Mouse (Mus musculus) liver, embryonic 14.5 days (tissue): ENCODE measurements at regions not wholly inside any gene's neighbourhood (a gene's known extent, or its start where the extent isn't known, plus 50 kb on each side); places are given as distances from the start of the nearest gene placed in this dataset.

Source experiments
- ATAC-seq: fragments of 200-750 bp; cut with Nextera tagmentation; 2 replicates; pipeline ENCODE4 v1.8.0; 2017; ENCODE audit warnings: moderate number of reproducible peaks, mild to moderate bottlenecking, moderate library complexity; ENCODE audit not compliant: insufficient read depth
- DNase-seq, 3 experiments: peaks; one replicate each; pipeline ENCODE4 v3.0.0-alpha.2; 2012 to 2013; ENCODE audit warnings: low read depth in 3 of 3, low spot score in 3 of 3
- H3K27ac ChIP-seq: fragments of 300-500 bp; sonication (generic); 2 replicates; pipeline ENCODE4 v1.5.1; 2014; ENCODE audit warnings: moderate library complexity, mild to moderate bottlenecking, control low read depth, inconsistent platforms
- H3K27me3 ChIP-seq: fragments of 300-500 bp; sonication (generic); 2 replicates; pipeline ENCODE4 v1.6.1; 2014; ENCODE audit warnings: mild to moderate bottlenecking, low read length, moderate library complexity; ENCODE audit not compliant: control insufficient read depth, insufficient read depth
- H3K36me3 ChIP-seq: fragments of 300-500 bp; sonication (generic); replicated peaks from 2 replicates; pipeline ENCODE4 v1.6.1; 2014; ENCODE audit warnings: low read depth; ENCODE audit not compliant: control insufficient read depth, insufficient read depth
- H3K4me1 ChIP-seq, 2 experiments: fragments of 200-500 bp in 1 of 2; fragments of 300-500 bp in 1 of 2; sonication (generic) in 1 of 2; replicated peaks; 2 replicates each; pipeline ENCODE4 v1.6.1; 2012 to 2014; ENCODE audit warnings: antibody characterized with exemption in 1 of 2, inconsistent platforms in 1 of 2, low read length in 1 of 2; ENCODE audit not compliant: control insufficient read depth in 2 of 2, insufficient read depth in 2 of 2
- H3K4me2 ChIP-seq: fragments of 300-500 bp; sonication (generic); 2 replicates; pipeline ENCODE4 v1.6.1; 2014; ENCODE audit warnings: low read depth, mild to moderate bottlenecking, control low read depth, moderate library complexity
- H3K4me3 ChIP-seq, 2 experiments: fragments of 200-500 bp in 1 of 2; fragments of 300-500 bp in 1 of 2; sonication (generic) in 1 of 2; 2 replicates each; pipeline ENCODE4 v1.5.1; 2012 to 2014; ENCODE audit warnings: low read depth in 2 of 2, low read length in 2 of 2, mild to moderate bottlenecking in 2 of 2, control low read depth in 1 of 2, inconsistent platforms in 1 of 2, moderate library complexity in 1 of 2; ENCODE audit not compliant: insufficient read depth in 1 of 2
- H3K9ac ChIP-seq: fragments of 300-500 bp; sonication (generic); replicated peaks from 2 replicates; pipeline ENCODE4 v1.6.1; 2014; ENCODE audit warnings: mild to moderate bottlenecking, control low read depth, moderate library complexity
- H3K9me3 ChIP-seq: fragments of 300-500 bp; sonication (generic); 2 replicates; pipeline ENCODE4 v1.6.1; 2016; ENCODE audit warnings: low read length, mixed read lengths; ENCODE audit not compliant: control insufficient read depth
- CTCF ChIP-seq: IDR thresholded peaks from 2 replicates; pipeline ENCODE4 v1.5.1; 2016; ENCODE audit warnings: antibody characterized with exemption, low read depth, control low read depth
- EP300 ChIP-seq: IDR thresholded peaks from 2 replicates; pipeline ENCODE4 v1.6.1; 2016; ENCODE audit warnings: antibody characterized with exemption, low read depth
- WGBS: fragments of 180-500 bp; shearing (Covaris S2); extraction: QIAGEN DNeasy Blood & Tissue Kit; methylation state at CpG from one replicate; pipeline ENCODE4 v1.1.7; 2014; ENCODE audit not compliant: insufficient replicate concordance; 5-methylcytosine and 5-hydroxymethylcytosine counted together

DNA sequence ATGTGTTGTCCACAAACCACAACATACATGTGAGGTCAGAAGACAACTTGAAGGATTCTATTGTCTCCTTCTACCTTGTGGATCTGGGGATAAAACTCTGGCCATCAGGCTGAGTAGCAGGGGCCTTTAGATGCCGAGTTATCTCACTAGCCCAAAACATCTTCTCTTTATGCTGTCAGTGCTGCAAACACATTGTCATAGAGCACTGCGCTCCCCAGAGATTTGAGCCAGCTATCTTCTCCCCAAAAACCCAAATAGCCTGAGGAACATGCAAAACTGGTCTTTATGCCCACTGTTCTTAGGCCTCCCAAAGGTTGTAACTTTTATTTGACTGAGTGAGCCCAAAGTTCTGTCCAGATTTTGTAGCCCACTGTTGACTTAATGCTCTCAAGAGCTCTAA, 102.0 kb downstream of the Dad1 start:
- TF ChIP-seq EP300 (no peak), CTCF (no peak)
- DNase-seq: no peak
- no peaks in the 10 kb centered on the region for H3K36me3 ChIP-seq
- ATAC-seq: no peak
- H3K27me3 ChIP-seq: no peaks in the 10 kb centered on the region
- peak overlapping the region; percentile 69 for H3K27ac ChIP-seq
- H3K4me3 ChIP-seq: no peak overlapping the region
- WGBS: 50% methylated on average over 2 of the region's 2 CpGs
- H3K4me2 ChIP-seq: no peak overlapping the region
- peaks cover 19 to 20% of the 10 kb centered on the region in 2 experiments for H3K4me1 ChIP-seq
- 0 out of 2 replicates have a peak overlapping the region, but pooled peaks have one; percentile 9 for H3K9ac ChIP-seq
- H3K9me3 ChIP-seq: no peaks in the 10 kb centered on the region

DNA sequence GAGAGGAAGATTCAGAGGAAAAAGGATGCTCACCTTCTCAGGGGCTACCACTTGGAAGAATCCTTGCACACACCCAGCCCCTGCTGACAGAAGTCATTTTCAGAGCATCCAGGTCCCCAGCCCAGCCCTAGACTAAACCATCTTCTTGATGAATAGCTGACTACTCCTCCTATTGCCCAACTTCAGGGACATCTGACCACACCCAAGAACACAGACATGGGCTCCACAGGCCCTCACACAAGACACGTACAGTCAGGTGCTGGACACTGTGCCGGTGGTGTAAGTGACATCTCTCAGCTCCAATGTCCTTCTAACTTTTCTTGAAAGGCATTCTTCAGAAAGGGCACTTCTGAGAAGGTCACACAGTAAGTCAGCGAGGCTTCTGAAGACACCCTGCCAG, 102.6 kb downstream of the Dad1 start:
- H3K9me3 ChIP-seq: no peaks in the 10 kb centered on the region
- WGBS: 73% methylated on average over 3 of the region's 3 CpGs
- H3K27ac ChIP-seq: no peak overlapping the region
- DNase-seq: no peak
- H3K4me2 ChIP-seq: no peak overlapping the region
- no peaks in the 10 kb centered on the region for H3K36me3 ChIP-seq
- H3K4me3 ChIP-seq: no peak overlapping the region
- no peak overlapping the region for H3K9ac ChIP-seq
- H3K4me1 ChIP-seq: peaks cover 19 to 20% of the 10 kb centered on the region in 2 experiments
- H3K27me3 ChIP-seq: no peaks in the 10 kb centered on the region
- ATAC-seq: no peak
- TF ChIP-seq CTCF: no peak
- TF ChIP-seq EP300: no peak

DNA sequence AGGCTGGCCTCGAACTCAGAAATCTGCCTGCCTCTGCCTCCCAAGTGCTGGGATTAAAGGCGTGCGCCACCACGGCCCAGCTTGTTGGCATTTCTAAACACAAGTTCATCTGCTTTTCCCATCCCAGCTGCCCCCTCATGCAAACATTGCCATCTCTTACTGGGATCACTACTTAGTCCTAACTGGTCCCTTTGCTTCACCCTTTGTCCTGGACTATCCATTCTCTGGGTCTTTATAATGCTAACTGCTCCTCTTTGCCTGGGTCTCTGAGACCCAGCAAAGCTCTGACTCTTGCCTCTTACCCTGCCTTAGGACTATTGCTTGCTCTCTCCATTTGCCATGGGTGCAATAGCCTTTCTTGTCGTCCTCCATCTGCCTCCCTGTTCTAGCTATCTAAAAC, 103.7 kb downstream of the Dad1 start:
- Histone ChIP-seq H3K4me1 (peaks cover 19 to 20% of the 10 kb centered on the region in 2 experiments), H3K9ac (no peak overlapping the region), H3K9me3 (no peaks in the 10 kb centered on the region), H3K27me3 (no peaks in the 10 kb centered on the region), H3K27ac (no peak overlapping the region), H3K4me3 (no peak overlapping the region), H3K4me2 (no peak overlapping the region), H3K36me3 (no peaks in the 10 kb centered on the region)
- TF ChIP-seq CTCF: no peak
- TF ChIP-seq EP300: no peak
- WGBS: 65% methylated on average over 5 of the region's 5 CpGs
- no peak for DNase-seq
- no peak for ATAC-seq

DNA sequence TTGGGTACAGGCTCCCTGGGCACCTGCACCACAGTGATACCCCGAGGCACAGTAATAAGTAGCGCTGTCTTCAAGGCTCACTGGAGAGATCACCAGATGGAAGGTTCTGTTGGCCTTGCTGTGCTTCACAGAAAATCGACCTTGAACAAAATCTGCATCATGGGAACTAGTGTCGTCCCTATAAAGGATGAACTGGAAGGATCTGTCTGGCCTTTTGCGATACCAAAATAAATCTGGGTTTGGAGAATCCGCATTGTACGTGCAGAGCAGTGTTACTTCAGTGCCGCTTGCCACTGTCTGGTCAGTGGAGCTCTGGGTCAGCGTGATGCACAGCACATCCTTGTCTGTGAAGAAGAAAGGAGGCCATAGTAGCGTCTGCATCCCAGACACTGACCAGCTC, 105.3 kb downstream of the Dad1 start:
- Histone ChIP-seq H3K4me2 (no peak overlapping the region), H3K27ac (no peak overlapping the region), H3K27me3 (no peaks in the 10 kb centered on the region), H3K4me3 (no peak overlapping the region), H3K9me3 (no peaks in the 10 kb centered on the region), H3K9ac (no peak overlapping the region), H3K36me3 (no peaks in the 10 kb centered on the region), H3K4me1 (peaks cover 19 to 20% of the 10 kb centered on the region in 2 experiments)
- DNase-seq (no peak), ATAC-seq (no peak)
- WGBS: 79% methylated on average over 10 of the region's 10 CpGs
- TF ChIP-seq CTCF (no peak), EP300 (no peak)

DNA sequence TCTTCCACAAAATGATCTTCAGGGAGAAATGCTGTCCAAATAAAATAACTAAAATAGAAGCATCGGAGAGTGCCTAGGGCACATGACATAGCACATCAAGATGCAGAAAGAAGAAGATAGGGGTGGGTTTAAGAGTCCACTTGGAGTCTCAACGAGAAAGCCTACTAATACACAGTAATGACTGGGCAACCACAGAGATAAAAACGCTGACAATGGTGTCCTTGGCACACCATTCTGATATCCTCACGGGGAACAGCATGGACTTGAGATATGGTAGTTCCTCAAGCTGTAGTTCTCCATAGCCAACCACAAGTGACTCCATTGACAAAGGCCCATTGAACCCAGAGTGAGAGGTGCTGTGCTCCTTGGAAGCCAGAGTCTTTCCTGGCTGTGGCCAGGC, 105.8 kb downstream of the Dad1 start:
- ATAC-seq (no peak), DNase-seq (no peak)
- H3K4me2 ChIP-seq: no peak overlapping the region
- 32% methylated on average over 4 of the region's 4 CpGs for WGBS
- no peak overlapping the region for H3K27ac ChIP-seq
- TF ChIP-seq EP300: no peak
- no peak for TF ChIP-seq CTCF
- no peak overlapping the region for H3K4me3 ChIP-seq
- H3K36me3 ChIP-seq: no peaks in the 10 kb centered on the region
- H3K27me3 ChIP-seq: no peaks in the 10 kb centered on the region
- H3K9me3 ChIP-seq: no peaks in the 10 kb centered on the region
- H3K4me1 ChIP-seq: peaks cover 14 to 18% of the 10 kb centered on the region in 2 experiments
- no peak overlapping the region for H3K9ac ChIP-seq
